In the genomic region with DNA sequence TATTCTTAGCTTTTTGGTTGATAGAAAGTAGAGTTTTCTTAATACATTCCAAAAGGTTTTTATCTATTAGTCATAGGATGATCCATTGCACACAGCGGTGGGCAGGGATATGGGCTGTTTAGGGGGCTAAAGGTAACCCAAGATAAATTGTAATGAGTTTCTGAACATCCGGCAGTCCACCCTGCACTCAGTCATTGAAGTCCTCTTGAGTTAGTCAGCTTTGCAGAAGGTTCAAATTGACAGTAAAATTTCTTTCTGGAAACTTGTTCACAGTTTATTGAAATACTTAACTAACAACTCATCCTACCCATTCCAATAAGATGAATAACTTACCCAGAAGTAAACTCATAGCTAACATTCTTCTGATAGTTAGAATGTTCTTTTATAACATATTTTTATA, we compare ENCODE assay signal across 15 mouse cellular contexts.
"Had no signal": no experiment of that assay in that cellular context is flagged by ENCODE, and none has a peak within 500 bp of the region (broad histone marks: within the 10 kb centered on the region; RNA-seq: fewer than 3 reads in every experiment).

No protein-coding gene starts in this region.

- H3K27me3 ChIP-seq: midbrain, embryonic 12.5 days; neural tube, embryonic 12.5 days had no signal

- H3K36me3 ChIP-seq: midbrain, embryonic 10.5 days; midbrain, embryonic 12.5 days; neural tube, embryonic 12.5 days had no signal

- H3K4me1 ChIP-seq: midbrain, embryonic 10.5 days; midbrain, embryonic 12.5 days; neural tube, embryonic 12.5 days had no signal

- H3K9ac ChIP-seq: lung, embryonic 14.5 days; midbrain, embryonic 12.5 days; neural tube, embryonic 12.5 days had no signal

- H3K27ac ChIP-seq: midbrain, embryonic 10.5 days; midbrain, embryonic 12.5 days; neural tube, embryonic 12.5 days had no signal

- H3K4me3 ChIP-seq: midbrain, embryonic 10.5 days; midbrain, embryonic 12.5 days; myocyte; neural tube, embryonic 12.5 days had no signal

- DNase-seq: lung, adult 18-20 months; lung, embryonic 14.5 days; lung, postnatal 10 days; lung, postnatal 4 days; midbrain, embryonic 14.5 days; right cerebral cortex, postnatal 25 days; right cerebral cortex, postnatal 4 days; spleen, adult 18-20 months; thymus, adult 2 months; thymus, postnatal 25 days; thymus, postnatal 4 days had no signal
